Mouse (Mus musculus) E14TG2a.4 (cell line): ENCODE measurements around the gene H2al2a.

Experiments
- H3K27me3 ChIP-seq: 2 replicates; pipeline ENCODE4 v1.6.1; 2014; ENCODE audit warnings: low read length, control low read depth; ENCODE audit not compliant: insufficient read depth
- H3K36me3 ChIP-seq: 2 replicates; pipeline ENCODE4 v1.6.1; 2014; ENCODE audit warnings: low read length, control low read depth; ENCODE audit not compliant: insufficient read depth
- H3K4me1 ChIP-seq: replicated peaks from 2 replicates; pipeline ENCODE4 v1.6.1; 2014; ENCODE audit warnings: low read depth, low read length, control low read depth
- H3K4me3 ChIP-seq: replicated peaks from 2 replicates; pipeline ENCODE4 v1.5.1; 2014; ENCODE audit warnings: mild to moderate bottlenecking, low read length
- H3K9me3 ChIP-seq: 2 replicates; pipeline ENCODE4 v1.6.1; 2014; ENCODE audit warnings: low read length, control low read depth
- CTCF ChIP-seq: conservative IDR thresholded peaks from 2 replicates; pipeline ENCODE4 v1.5.1; 2014; ENCODE audit warnings: low read length
- NANOG ChIP-seq: IDR thresholded peaks from 2 replicates; pipeline ENCODE4 v1.6.1; 2014; ENCODE audit warnings: borderline replicate concordance, low read length, mixed read lengths
- POU5F1 ChIP-seq: IDR thresholded peaks from 2 replicates; pipeline ENCODE4 v1.6.1; 2014; ENCODE audit warnings: low read length, borderline replicate concordance

Gene H2al2a

DNA sequence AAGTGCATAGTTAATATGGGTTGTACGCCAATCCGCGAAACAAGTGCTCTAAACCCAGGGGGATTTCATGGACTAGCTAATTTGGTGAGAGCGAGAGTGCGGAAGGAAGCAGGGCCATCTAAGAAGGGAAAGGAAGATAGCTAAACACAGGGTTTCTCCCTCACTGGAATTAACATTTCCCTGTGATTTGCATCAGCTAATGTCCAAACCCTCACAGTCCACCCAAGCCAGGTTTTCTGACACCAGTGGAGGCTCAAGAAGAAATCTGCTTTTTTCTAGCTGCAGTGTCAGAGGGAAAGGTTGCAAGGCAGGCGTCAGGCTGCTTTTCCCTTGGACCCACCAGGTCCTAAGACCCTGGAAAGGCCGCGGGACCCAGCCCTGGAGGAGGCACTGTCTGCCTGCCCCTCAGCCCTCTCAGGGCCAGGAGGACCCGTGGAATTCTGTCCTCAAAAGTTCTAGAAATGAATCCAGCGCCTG is 42.2 kb upstream of the H2al2a start:
- TF ChIP-seq NANOG = no peak
- no peak for TF ChIP-seq CTCF
- no peak for TF ChIP-seq POU5F1
- H3K4me3 ChIP-seq = peak overlapping the region; percentile 68
- no peaks in the 10 kb centered on the region for H3K36me3 ChIP-seq
- H3K4me1 ChIP-seq = peaks cover 41% of the 10 kb centered on the region
- peaks cover 76% of the 10 kb centered on the region for H3K27me3 ChIP-seq
- no peaks in the 10 kb centered on the region for H3K9me3 ChIP-seq

- Histone ChIP-seq H3K27me3 (peaks cover 79% of the 10 kb centered on the region), H3K9me3 (no peaks in the 10 kb centered on the region), H3K36me3 (no peaks in the 10 kb centered on the region), H3K4me1 (peaks cover 46% of the 10 kb centered on the region), H3K4me3 (no peak overlapping the region)
- TF ChIP-seq CTCF (no peak), POU5F1 (no peak), NANOG (no peak)
These were observed 41.5 kb upstream of the H2al2a start for GRCm38 (mm10) chr2:18038141-18038752.

DNA sequence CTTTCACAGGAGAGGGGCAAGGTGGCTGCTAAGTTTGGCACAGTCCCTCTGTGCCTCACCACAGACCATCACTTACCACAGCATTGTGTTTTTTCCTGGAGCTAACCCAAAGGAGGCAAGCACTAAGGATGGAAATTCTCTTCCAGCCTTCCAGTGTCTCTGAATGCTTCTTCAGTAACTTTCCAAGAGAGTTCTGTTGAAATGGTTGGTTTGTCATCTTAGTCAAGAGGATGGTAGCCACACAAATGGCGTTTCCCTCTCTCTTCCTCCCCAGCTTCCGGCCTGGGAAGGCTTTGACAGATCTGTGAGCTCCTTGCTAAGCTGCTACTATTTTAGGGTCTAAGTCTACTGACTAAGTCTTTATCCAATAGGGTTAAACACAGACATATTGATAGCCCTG is 40.7 kb upstream of the H2al2a start, which contains the start of gene A930004D18Rik:
Gene A930004D18Rik, minus strand, starts transcription at position 247 of the 400 bp plus-strand sequence.
- Histone ChIP-seq H3K4me3 (no peak within 1 kb of the TSS), H3K27me3 (peaks cover 80% of the 10 kb centered on the region), H3K9me3 (no peaks in the 10 kb centered on the region), H3K36me3 (no peaks in the 10 kb centered on the region), H3K4me1 (peaks cover 53% of the 10 kb centered on the region)
- no peak for TF ChIP-seq CTCF
- no peak for TF ChIP-seq NANOG
- no peak for TF ChIP-seq POU5F1

- Histone ChIP-seq H3K36me3 (no peaks in the 10 kb centered on the region), H3K4me1 (peaks cover 40% of the 10 kb centered on the region), H3K4me3 (no peak overlapping the region), H3K27me3 (peaks cover 83% of the 10 kb centered on the region), H3K9me3 (no peaks in the 10 kb centered on the region)
- TF ChIP-seq CTCF (no peak), POU5F1 (no peak), NANOG (no peak)
These were observed 37.9 kb upstream of the H2al2a start for GRCm38 (mm10) chr2:18034371-18035250.

DNA sequence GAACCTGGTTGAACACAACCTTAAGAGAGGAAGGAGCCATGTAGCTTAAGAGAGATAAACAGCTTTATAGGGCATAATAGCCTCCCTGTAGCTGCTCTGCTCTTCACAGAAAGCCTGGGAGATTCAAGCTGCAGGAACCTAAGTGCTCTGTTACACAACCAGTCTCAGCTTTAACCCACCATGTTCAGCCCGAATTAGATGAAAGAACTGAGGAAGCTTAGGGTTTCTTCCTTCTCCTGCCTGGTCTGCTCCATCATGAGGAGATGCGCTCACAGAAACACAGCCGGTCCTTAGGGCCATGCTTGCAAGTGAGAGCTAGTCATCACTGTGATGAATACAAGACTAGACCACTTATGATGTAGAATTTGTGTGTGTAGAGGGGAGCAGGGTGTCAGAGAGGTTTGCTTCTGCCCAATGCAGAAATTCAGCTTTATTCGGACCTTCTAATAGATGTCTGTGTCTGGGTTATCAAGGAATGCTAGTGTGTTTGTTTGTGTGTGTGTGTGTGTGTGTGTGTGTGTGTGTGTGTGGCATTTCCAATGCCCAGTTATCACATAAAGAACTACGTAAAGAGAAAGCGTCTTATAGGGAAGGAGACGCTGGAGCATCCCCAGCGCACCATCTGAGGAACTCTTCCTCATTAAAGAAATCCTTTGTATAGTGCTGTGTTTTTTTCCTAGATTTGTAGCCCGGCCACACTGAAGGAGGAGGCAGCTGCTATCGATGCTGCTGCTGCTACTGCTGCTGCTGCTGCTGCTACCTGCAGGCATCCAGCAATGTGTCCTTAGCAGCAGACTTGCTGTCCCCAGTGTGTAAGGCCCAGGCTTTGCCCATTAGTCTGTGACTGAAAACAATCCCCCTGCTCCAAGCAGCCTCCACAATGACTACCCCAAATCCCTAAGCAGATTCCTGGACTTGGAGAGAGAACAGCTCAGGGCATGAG is 36.7 kb upstream of the H2al2a start:
- Histone ChIP-seq H3K4me1 (peaks cover 38% of the 10 kb centered on the region), H3K27me3 (peaks cover 78% of the 10 kb centered on the region), H3K36me3 (no peaks in the 10 kb centered on the region), H3K9me3 (no peaks in the 10 kb centered on the region), H3K4me3 (no peak overlapping the region)
- no peak for TF ChIP-seq CTCF
- no peak for TF ChIP-seq POU5F1
- no peak for TF ChIP-seq NANOG

DNA sequence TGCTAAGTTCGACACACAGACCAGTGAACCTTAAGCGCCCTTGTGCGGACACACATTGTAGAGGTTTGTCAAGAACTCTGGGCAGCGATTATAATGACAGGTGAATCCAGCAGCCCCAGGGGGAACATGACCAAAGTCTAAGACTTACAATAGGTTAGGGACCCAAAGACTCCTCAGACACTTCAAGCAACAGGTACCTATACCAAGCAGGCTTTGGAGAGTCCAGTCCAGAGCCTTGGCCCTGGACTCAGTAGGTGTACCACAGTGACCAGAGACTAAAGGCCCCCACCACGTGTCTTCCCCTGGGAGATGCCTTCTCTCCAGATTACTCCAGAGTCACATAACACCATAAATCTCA is 35.8 kb upstream of the H2al2a start:
- Histone ChIP-seq H3K27me3 (peaks cover 69% of the 10 kb centered on the region), H3K9me3 (no peaks in the 10 kb centered on the region), H3K4me1 (peaks cover 37% of the 10 kb centered on the region), H3K4me3 (no peak overlapping the region), H3K36me3 (no peaks in the 10 kb centered on the region)
- TF ChIP-seq NANOG = no peak
- no peak for TF ChIP-seq CTCF
- no peak for TF ChIP-seq POU5F1

DNA sequence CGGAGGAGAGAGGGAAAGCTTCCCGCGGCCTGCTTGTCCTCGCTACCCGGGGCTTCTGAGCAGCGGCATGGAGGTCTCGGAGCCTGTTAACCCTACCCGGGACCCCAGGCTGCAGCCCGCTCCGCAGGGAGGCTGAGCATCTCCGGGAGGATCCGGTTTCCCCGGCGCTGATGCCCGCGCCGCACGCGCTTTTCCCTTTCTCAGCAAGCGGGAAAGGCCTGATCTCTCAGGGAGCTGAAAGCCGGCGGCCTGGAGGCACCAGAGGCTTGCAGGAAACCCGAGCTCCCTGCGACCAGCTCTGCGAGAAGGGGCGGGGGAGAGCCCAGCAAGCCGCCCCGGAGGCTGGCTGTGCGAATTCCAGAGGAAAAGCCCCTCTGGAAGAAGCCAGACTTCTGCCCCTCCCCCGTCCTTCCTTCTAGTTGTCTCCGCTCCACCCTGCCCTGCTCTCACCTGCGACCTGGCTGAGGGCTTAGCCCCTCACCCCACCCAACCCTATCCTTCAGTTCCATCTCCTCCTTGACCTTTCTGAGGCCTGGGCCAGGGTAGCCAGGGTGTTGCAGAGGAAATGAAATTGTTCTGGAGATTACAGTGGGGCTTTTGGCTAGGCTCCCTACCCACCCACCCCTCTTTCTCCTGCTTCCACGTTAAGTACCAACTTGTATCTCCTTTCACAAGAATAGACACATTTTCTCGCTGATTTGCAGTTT is 35.2 kb upstream of the H2al2a start:
- Histone ChIP-seq H3K9me3 (no peaks in the 10 kb centered on the region), H3K4me3 (peak overlapping the region; percentile 75), H3K27me3 (peaks cover 64% of the 10 kb centered on the region), H3K36me3 (no peaks in the 10 kb centered on the region), H3K4me1 (peaks cover 40% of the 10 kb centered on the region)
- TF ChIP-seq POU5F1 (peak; percentile 14; the same call in 1 of the 2 replicates), NANOG (no peak), CTCF (no peak)

- Histone ChIP-seq H3K4me1 (peaks cover 46% of the 10 kb centered on the region), H3K9me3 (no peaks in the 10 kb centered on the region), H3K4me3 (peak overlapping the region; percentile 75), H3K27me3 (peaks cover 63% of the 10 kb centered on the region), H3K36me3 (no peaks in the 10 kb centered on the region)
- TF ChIP-seq POU5F1 (no peak), CTCF (no peak), NANOG (no peak)
These were observed 34.6 kb upstream of the H2al2a start for GRCm38 (mm10) chr2:18031271-18031821.
